Mouse (Mus musculus) midbrain, embryonic 15.5 days (tissue): Measurements from ENCODE around the gene Cdkal1. TPM values are rescaled to one million over a fixed set of nuclear protein-coding genes. Genes with fewer than 3 reads are reported as not detected.

ENCODE experiments used
- ATAC-seq: fragments of 200-750 bp; cut with Nextera tagmentation; replicated peaks from 2 replicates; pipeline ENCODE4 v1.8.0; 2017; ENCODE audit warnings: moderate TSS enrichment
- H3K27ac ChIP-seq: fragments of 300-500 bp; sonication (generic); 2 replicates; pipeline ENCODE4 v1.5.1; 2015; ENCODE audit warnings: mild to moderate bottlenecking, inconsistent platforms
- H3K27me3 ChIP-seq: fragments of 300-500 bp; sonication (generic); replicated peaks from 2 replicates; pipeline ENCODE4 v1.6.1; 2015; ENCODE audit warnings: inconsistent platforms
- H3K36me3 ChIP-seq: fragments of 300-500 bp; sonication (generic); replicated peaks from 2 replicates; pipeline ENCODE4 v1.6.1; 2015; ENCODE audit warnings: inconsistent platforms
- H3K4me1 ChIP-seq: fragments of 300-500 bp; sonication (generic); 2 replicates; pipeline ENCODE4 v1.6.1; 2015; ENCODE audit warnings: inconsistent platforms
- H3K4me2 ChIP-seq: fragments of 300-500 bp; sonication (generic); 2 replicates; pipeline ENCODE4 v1.6.1; 2015; ENCODE audit warnings: inconsistent platforms, mild to moderate bottlenecking, moderate library complexity
- H3K4me3 ChIP-seq: fragments of 300-500 bp; sonication (generic); 2 replicates; pipeline ENCODE4 v1.5.1; 2015; ENCODE audit warnings: mild to moderate bottlenecking, inconsistent platforms
- H3K9ac ChIP-seq: fragments of 300-500 bp; sonication (generic); 2 replicates; pipeline ENCODE4 v1.6.1; 2015; ENCODE audit warnings: mild to moderate bottlenecking, inconsistent platforms
- H3K9me3 ChIP-seq: fragments of 300-500 bp; sonication (generic); 2 replicates; pipeline ENCODE4 v1.6.1; 2016; ENCODE audit warnings: inconsistent platforms
- WGBS: fragments of 180-500 bp; shearing (Covaris S2); methylation state at CpG from one replicate; pipeline ENCODE4 v1.1.7; 2015; ENCODE audit warnings: mixed read lengths; 5-methylcytosine and 5-hydroxymethylcytosine counted together
- polyA plus RNA-seq: library from polyadenylated mRNA; unstranded; fragments of >200 nt; fragmentation: Nextera tagmentation; extraction: Ambion mirVana; gene quantifications from 2 replicates; pipeline ENCODE4 v1.2.1, GENCODE M21; 2015

Cdkal1 gene
- polyA plus RNA-seq, 1 experiment from 2014 or later: 21.9 TPM

- no peaks in the 10 kb centered on the region for H3K4me1 ChIP-seq
- H3K36me3 ChIP-seq: no peaks in the 10 kb centered on the region
- H3K4me2 ChIP-seq: no peak overlapping the region
- H3K27me3 ChIP-seq: no peaks in the 10 kb centered on the region
- H3K27ac ChIP-seq: no peak overlapping the region
- H3K4me3 ChIP-seq: no peak overlapping the region
- H3K9me3 ChIP-seq: no peaks in the 10 kb centered on the region
- WGBS: 86% methylated on average over 7 of the region's 7 CpGs
- H3K9ac ChIP-seq: no peak overlapping the region
- ATAC-seq: no peak
These were observed 358.2 kb downstream of the Cdkal1 start for GRCm38 (mm10) chr13:29497286-29497685.

GRCm38 (mm10) chr13:29490341-29490740 lies 365.1 kb downstream of the Cdkal1 start:
- Histone ChIP-seq H3K36me3 (no peaks in the 10 kb centered on the region), H3K4me2 (no peak overlapping the region), H3K9ac (no peak overlapping the region), H3K4me3 (no peak overlapping the region), H3K27me3 (no peaks in the 10 kb centered on the region), H3K9me3 (no peaks in the 10 kb centered on the region), H3K27ac (no peak overlapping the region), H3K4me1 (no peaks in the 10 kb centered on the region)
- no peak for ATAC-seq
- 41% methylated on average over 8 of the region's 8 CpGs for WGBS

- H3K4me2 ChIP-seq: no peak overlapping the region
- H3K36me3 ChIP-seq: no peaks in the 10 kb centered on the region
- 73% methylated on average over 5 of the region's 5 CpGs for WGBS
- no peak overlapping the region for H3K4me3 ChIP-seq
- ATAC-seq: no peak; the same call in 1 of the 2 replicates
- peak overlapping the region; percentile 50; the same call in 1 of the 2 replicates for H3K27ac ChIP-seq
- no peak overlapping the region for H3K9ac ChIP-seq
- no peaks in the 10 kb centered on the region for H3K27me3 ChIP-seq
- H3K9me3 ChIP-seq: no peaks in the 10 kb centered on the region
- H3K4me1 ChIP-seq: no peaks in the 10 kb centered on the region
These were observed 366.0 kb downstream of the Cdkal1 start for GRCm38 (mm10) chr13:29489476-29489875.

GRCm38 (mm10) chr13:29486709-29487108 lies 368.8 kb downstream of the Cdkal1 start:
- H3K27me3 ChIP-seq: no peaks in the 10 kb centered on the region
- ATAC-seq: no peak
- no peak overlapping the region for H3K9ac ChIP-seq
- no peak overlapping the region for H3K4me2 ChIP-seq
- no peaks in the 10 kb centered on the region for H3K36me3 ChIP-seq
- no peak overlapping the region for H3K27ac ChIP-seq
- no peaks in the 10 kb centered on the region for H3K9me3 ChIP-seq
- no peaks in the 10 kb centered on the region; the same call in 1 of the 2 replicates for H3K4me1 ChIP-seq
- no peak overlapping the region for H3K4me3 ChIP-seq
- 57% methylated on average over 3 of the region's 3 CpGs for WGBS

GRCm38 (mm10) chr13:29483950-29484349 lies 371.5 kb downstream of the Cdkal1 start:
- no peaks in the 10 kb centered on the region for H3K36me3 ChIP-seq
- no peaks in the 10 kb centered on the region; the same call in 1 of the 2 replicates for H3K4me1 ChIP-seq
- no peaks in the 10 kb centered on the region for H3K9me3 ChIP-seq
- no peak overlapping the region for H3K4me2 ChIP-seq
- no peak for ATAC-seq
- no peak overlapping the region for H3K4me3 ChIP-seq
- no peak overlapping the region for H3K27ac ChIP-seq
- no peak overlapping the region for H3K9ac ChIP-seq
- H3K27me3 ChIP-seq: no peaks in the 10 kb centered on the region
- 77% methylated on average over 3 of the region's 3 CpGs for WGBS

GRCm38 (mm10) chr13:29482147-29482863 lies 373.2 kb downstream of the Cdkal1 start:
- no peak overlapping the region for H3K4me2 ChIP-seq
- no peaks in the 10 kb centered on the region for H3K9me3 ChIP-seq
- ATAC-seq: peak; percentile 74; the same call in 1 of the 2 replicates
- H3K4me1 ChIP-seq: no peaks in the 10 kb centered on the region; the same call in 1 of the 2 replicates
- H3K9ac ChIP-seq: no peak overlapping the region
- H3K27ac ChIP-seq: peak overlapping the region; percentile 55; the same call in 1 of the 2 replicates
- no peaks in the 10 kb centered on the region for H3K27me3 ChIP-seq
- no peaks in the 10 kb centered on the region for H3K36me3 ChIP-seq
- H3K4me3 ChIP-seq: no peak overlapping the region
- 54% methylated on average over 9 of the region's 9 CpGs for WGBS

GRCm38 (mm10) chr13:29476421-29476820 lies 379.1 kb downstream of the Cdkal1 start:
- WGBS: 72% methylated on average over 4 of the region's 4 CpGs
- ATAC-seq: no peak
- H3K4me3 ChIP-seq: no peak overlapping the region
- no peak overlapping the region for H3K27ac ChIP-seq
- no peaks in the 10 kb centered on the region for H3K27me3 ChIP-seq
- no peaks in the 10 kb centered on the region for H3K9me3 ChIP-seq
- no peak overlapping the region for H3K9ac ChIP-seq
- H3K36me3 ChIP-seq: no peaks in the 10 kb centered on the region
- H3K4me1 ChIP-seq: no peaks in the 10 kb centered on the region
- H3K4me2 ChIP-seq: no peak overlapping the region

GRCm38 (mm10) chr13:29474301-29474700 lies 381.2 kb downstream of the Cdkal1 start:
- Histone ChIP-seq H3K27ac (no peak overlapping the region), H3K36me3 (no peaks in the 10 kb centered on the region), H3K9ac (no peak overlapping the region), H3K4me2 (no peak overlapping the region), H3K27me3 (no peaks in the 10 kb centered on the region), H3K9me3 (no peaks in the 10 kb centered on the region), H3K4me3 (no peak overlapping the region), H3K4me1 (no peaks in the 10 kb centered on the region)
- 96% methylated on average over 9 of the region's 9 CpGs for WGBS
- no peak for ATAC-seq

- Histone ChIP-seq H3K4me1 (no peaks in the 10 kb centered on the region), H3K4me3 (no peak overlapping the region), H3K27me3 (no peaks in the 10 kb centered on the region), H3K9ac (no peak overlapping the region), H3K9me3 (no peaks in the 10 kb centered on the region), H3K36me3 (no peaks in the 10 kb centered on the region), H3K4me2 (no peak overlapping the region), H3K27ac (no peak overlapping the region)
- 91% methylated on average over 1 of the region's 1 CpGs for WGBS
- no peak for ATAC-seq
These were observed 381.7 kb downstream of the Cdkal1 start for GRCm38 (mm10) chr13:29473779-29474178.

GRCm38 (mm10) chr13:29462271-29462670 lies 393.2 kb downstream of the Cdkal1 start:
- ATAC-seq: no peak
- H3K4me3 ChIP-seq: no peak overlapping the region
- WGBS: 92% methylated on average over 6 of the region's 6 CpGs
- no peaks in the 10 kb centered on the region for H3K9me3 ChIP-seq
- H3K4me1 ChIP-seq: no peaks in the 10 kb centered on the region
- no peak overlapping the region for H3K9ac ChIP-seq
- H3K27ac ChIP-seq: no peak overlapping the region
- no peak overlapping the region for H3K4me2 ChIP-seq
- no peaks in the 10 kb centered on the region for H3K36me3 ChIP-seq
- no peaks in the 10 kb centered on the region for H3K27me3 ChIP-seq

- Histone ChIP-seq H3K9ac (no peak overlapping the region), H3K27me3 (no peaks in the 10 kb centered on the region), H3K4me2 (no peak overlapping the region), H3K9me3 (no peaks in the 10 kb centered on the region), H3K27ac (no peak overlapping the region), H3K36me3 (no peaks in the 10 kb centered on the region), H3K4me1 (no peaks in the 10 kb centered on the region), H3K4me3 (no peak overlapping the region)
- ATAC-seq: no peak
- 85% methylated on average over 5 of the region's 5 CpGs for WGBS
These were observed 394.7 kb downstream of the Cdkal1 start for GRCm38 (mm10) chr13:29460741-29461140.

- Histone ChIP-seq H3K4me3 (no peak overlapping the region), H3K9ac (no peak overlapping the region), H3K9me3 (no peaks in the 10 kb centered on the region), H3K27me3 (no peaks in the 10 kb centered on the region), H3K4me2 (no peak overlapping the region), H3K27ac (no peak overlapping the region), H3K36me3 (no peaks in the 10 kb centered on the region), H3K4me1 (no peaks in the 10 kb centered on the region)
- ATAC-seq: no peak
- WGBS: 45% methylated on average over 1 of the region's 1 CpGs
These were observed 397.1 kb downstream of the Cdkal1 start for GRCm38 (mm10) chr13:29458385-29458784.

GRCm38 (mm10) chr13:29437067-29437466 lies 418.4 kb downstream of the Cdkal1 start:
- Histone ChIP-seq H3K4me3 (no peak overlapping the region), H3K9ac (no peak overlapping the region), H3K27ac (no peak overlapping the region), H3K4me2 (no peak overlapping the region), H3K27me3 (no peaks in the 10 kb centered on the region), H3K4me1 (no peaks in the 10 kb centered on the region), H3K9me3 (no peaks in the 10 kb centered on the region), H3K36me3 (no peaks in the 10 kb centered on the region)
- ATAC-seq: no peak
- 81% methylated on average over 2 of the region's 2 CpGs for WGBS
